Mouse (Mus musculus) midbrain, embryonic 10.5 days (tissue): ENCODE data around the gene Opn5. TPM values are rescaled to one million over a fixed set of nuclear protein-coding genes. Genes with fewer than 3 reads are reported as not detected.

Source experiments
- DNase-seq: peaks from one replicate; pipeline ENCODE4 v3.0.0-alpha.2; 2017; ENCODE audit warnings: low spot score
- H3K27ac ChIP-seq: fragments of 300-500 bp; sonication (generic); replicated peaks from 2 replicates; pipeline ENCODE4 v1.5.1; 2016; ENCODE audit warnings: mild to moderate bottlenecking
- H3K27me3 ChIP-seq: fragments of 300-500 bp; sonication (generic); 2 replicates; pipeline ENCODE4 v1.6.1; 2016; ENCODE audit warnings: low read depth, mild to moderate bottlenecking; ENCODE audit not compliant: poor library complexity, severe bottlenecking
- H3K36me3 ChIP-seq: fragments of 300-500 bp; sonication (generic); 2 replicates; pipeline ENCODE4 v1.6.1; 2016; ENCODE audit warnings: mild to moderate bottlenecking, moderate library complexity
- H3K4me1 ChIP-seq: fragments of 300-500 bp; sonication (generic); 2 replicates; pipeline ENCODE4 v1.6.1; 2016
- H3K4me3 ChIP-seq: fragments of 300-500 bp; sonication (generic); 2 replicates; pipeline ENCODE4 v1.5.1; 2016; ENCODE audit warnings: mild to moderate bottlenecking, moderate library complexity
- H3K9me3 ChIP-seq: fragments of 300-500 bp; sonication (generic); replicated peaks from 2 replicates; pipeline ENCODE4 v1.6.1; 2016; ENCODE audit warnings: mild to moderate bottlenecking
- WGBS: fragments of 180-500 bp; shearing (Covaris S2); methylation state at CpG from one replicate; pipeline ENCODE4 v1.1.7; 2016; 5-methylcytosine and 5-hydroxymethylcytosine counted together
- polyA plus RNA-seq: library from polyadenylated mRNA; unstranded; fragments of >200 nt; fragmentation: Nextera tagmentation; extraction: Ambion mirVana; gene quantifications from 2 replicates; pipeline ENCODE4 v1.2.1, GENCODE M21; 2016

Gene Opn5
- 0.11 TPM in 2 replicates for polyA plus RNA-seq

DNA sequence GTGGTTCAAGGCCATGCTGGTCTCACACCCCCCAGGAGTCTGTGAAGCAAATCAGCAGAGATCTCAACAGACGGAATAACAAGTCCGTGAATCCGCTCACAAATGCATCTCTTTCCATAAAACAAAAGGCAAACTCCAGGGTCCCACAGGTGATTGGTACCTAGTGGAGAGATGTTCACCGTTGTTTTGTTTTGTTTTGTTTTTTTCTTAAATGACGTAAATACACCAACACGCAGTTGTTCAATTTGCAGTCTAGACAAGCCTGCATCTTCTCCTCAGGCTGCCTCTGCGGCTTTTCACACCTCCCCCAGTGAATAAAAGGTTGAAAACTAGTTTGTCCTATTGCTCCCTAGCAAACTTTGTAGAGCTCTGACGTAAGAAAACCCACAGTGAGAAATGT lies at the start of gene Opn5:
Gene Opn5 (minus strand): TSS at position 101 of the 400 bp plus-strand sequence.
- H3K36me3 ChIP-seq: no peaks in the 10 kb centered on the region
- no peak for DNase-seq
- no peak within 1 kb of the TSS for H3K4me3 ChIP-seq
- H3K4me1 ChIP-seq: peaks cover 21% of the 10 kb centered on the region
- no peaks in the 10 kb centered on the region for H3K9me3 ChIP-seq
- H3K27ac ChIP-seq: no peak within 1 kb of the TSS
- 84% methylated on average over 8 of the region's 8 CpGs for WGBS
- no peaks in the 10 kb centered on the region for H3K27me3 ChIP-seq

GRCm38 (mm10) chr17:42658634-42659422 lies 47.6 kb upstream of the Opn5 start:
- Histone ChIP-seq H3K36me3 (no peaks in the 10 kb centered on the region), H3K9me3 (no peaks in the 10 kb centered on the region), H3K4me3 (0 out of 2 replicates have a peak overlapping the region, but pooled peaks have one; percentile 11), H3K27me3 (no peaks in the 10 kb centered on the region), H3K27ac (peak overlapping the region; percentile 42; the same call in 1 of the 2 replicates), H3K4me1 (no peaks in the 10 kb centered on the region)
- peak; percentile 60 for DNase-seq
- 28% methylated on average over 14 of the region's 14 CpGs for WGBS

- no peak for DNase-seq
- no peak overlapping the region for H3K4me3 ChIP-seq
- no peaks in the 10 kb centered on the region for H3K9me3 ChIP-seq
- WGBS: 85% methylated on average over 3 of the region's 3 CpGs
- no peaks in the 10 kb centered on the region for H3K4me1 ChIP-seq
- no peaks in the 10 kb centered on the region for H3K36me3 ChIP-seq
- H3K27ac ChIP-seq: no peak overlapping the region
- no peaks in the 10 kb centered on the region for H3K27me3 ChIP-seq
These were observed 32.2 kb upstream of the Opn5 start for GRCm38 (mm10) chr17:42643416-42643815.

GRCm38 (mm10) chr17:42630206-42630605 lies 19.0 kb upstream of the Opn5 start:
- no peaks in the 10 kb centered on the region for H3K9me3 ChIP-seq
- 91% methylated on average over 2 of the region's 2 CpGs for WGBS
- no peaks in the 10 kb centered on the region for H3K27me3 ChIP-seq
- no peak overlapping the region for H3K4me3 ChIP-seq
- H3K27ac ChIP-seq: no peak overlapping the region
- no peak for DNase-seq
- no peaks in the 10 kb centered on the region for H3K36me3 ChIP-seq
- H3K4me1 ChIP-seq: no peaks in the 10 kb centered on the region

DNA sequence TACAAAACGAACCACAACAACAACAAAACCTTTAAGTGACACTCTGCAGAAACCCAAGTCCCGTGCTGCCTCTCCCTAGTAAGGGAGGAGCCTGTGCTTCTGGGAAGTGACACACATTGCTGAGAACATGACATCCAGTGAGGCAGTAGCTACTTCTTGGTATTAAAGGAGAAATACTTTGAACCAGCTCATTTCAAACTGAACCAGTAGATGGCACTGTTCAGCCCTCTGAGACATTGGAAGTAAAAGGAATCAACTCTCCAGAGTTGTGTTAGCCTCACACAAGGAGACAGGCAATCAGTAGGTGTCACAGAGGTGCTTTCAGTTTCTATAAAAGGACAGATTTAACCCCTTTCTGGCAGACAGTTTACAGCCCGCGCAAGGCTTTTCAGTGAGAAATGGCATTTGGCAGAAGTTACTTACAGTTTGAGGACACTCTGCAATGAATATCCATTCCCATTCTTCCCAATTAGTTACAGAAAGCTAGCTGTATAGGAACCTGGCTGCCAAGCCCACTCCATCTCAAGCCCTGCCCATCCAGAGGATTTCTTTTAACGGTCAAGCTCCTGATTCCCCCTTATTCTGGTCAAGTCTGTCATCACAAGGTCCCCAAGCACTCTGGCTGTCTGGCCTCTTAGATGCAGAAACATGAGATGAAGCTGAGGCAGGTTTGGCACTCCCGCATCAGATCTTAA lies 2.0 kb upstream of the Opn5 start:
- Histone ChIP-seq H3K4me1 (peaks cover 12% of the 10 kb centered on the region), H3K4me3 (no peak overlapping the region), H3K27me3 (no peaks in the 10 kb centered on the region), H3K36me3 (no peaks in the 10 kb centered on the region), H3K27ac (no peak overlapping the region), H3K9me3 (no peaks in the 10 kb centered on the region)
- 44% methylated on average over 6 of the region's 6 CpGs for WGBS
- peak; percentile 28 for DNase-seq

- peak overlapping the region; percentile 24; the same call in 1 of the 2 replicates for H3K27ac ChIP-seq
- no peaks in the 10 kb centered on the region for H3K36me3 ChIP-seq
- H3K4me3 ChIP-seq: no peak overlapping the region
- peaks cover 21% of the 10 kb centered on the region for H3K4me1 ChIP-seq
- WGBS: 37% methylated on average over 3 of the region's 3 CpGs
- no peaks in the 10 kb centered on the region for H3K9me3 ChIP-seq
- no peak for DNase-seq
- no peaks in the 10 kb centered on the region for H3K27me3 ChIP-seq
These were observed 2.9 kb downstream of the Opn5 start for GRCm38 (mm10) chr17:42608270-42608669.

- 32% methylated on average over 15 of the region's 15 CpGs for WGBS
- H3K36me3 ChIP-seq: no peaks in the 10 kb centered on the region
- no peaks in the 10 kb centered on the region for H3K27me3 ChIP-seq
- DNase-seq: peak; percentile 82
- no peak overlapping the region for H3K4me3 ChIP-seq
- no peak overlapping the region for H3K27ac ChIP-seq
- no peaks in the 10 kb centered on the region for H3K9me3 ChIP-seq
- H3K4me1 ChIP-seq: peaks cover 8% of the 10 kb centered on the region
These were observed 8.1 kb downstream of the Opn5 start for GRCm38 (mm10) chr17:42602829-42603784.

DNA sequence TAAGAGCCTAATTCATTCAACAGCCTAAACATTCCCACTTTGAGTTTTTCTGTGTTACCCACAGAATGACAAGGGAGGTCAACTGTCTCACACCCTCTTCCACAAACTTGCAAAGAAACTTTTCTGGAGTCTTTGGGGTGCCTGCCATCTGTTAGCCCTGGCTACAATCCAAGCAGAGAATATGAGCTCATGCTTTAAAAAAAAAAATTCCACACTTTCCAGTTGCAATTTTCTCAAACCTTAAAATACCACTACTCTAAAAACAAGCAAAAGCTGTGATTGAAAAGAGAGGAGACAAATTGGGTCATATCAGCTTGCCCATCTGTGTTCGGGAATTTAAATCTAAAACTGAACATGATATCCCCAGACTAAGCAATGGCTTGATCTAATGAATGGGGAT lies 24.7 kb downstream of the Opn5 start:
- no peak overlapping the region for H3K27ac ChIP-seq
- no peak for DNase-seq
- H3K27me3 ChIP-seq: no peaks in the 10 kb centered on the region
- H3K9me3 ChIP-seq: no peaks in the 10 kb centered on the region
- 90% methylated on average over 1 of the region's 1 CpGs for WGBS
- no peak overlapping the region for H3K4me3 ChIP-seq
- H3K4me1 ChIP-seq: no peaks in the 10 kb centered on the region
- no peaks in the 10 kb centered on the region for H3K36me3 ChIP-seq

- Histone ChIP-seq H3K4me1 (no peaks in the 10 kb centered on the region), H3K4me3 (no peak overlapping the region), H3K27ac (no peak overlapping the region), H3K27me3 (no peaks in the 10 kb centered on the region), H3K9me3 (no peaks in the 10 kb centered on the region), H3K36me3 (no peaks in the 10 kb centered on the region)
- DNase-seq: no peak
- 85% methylated on average over 2 of the region's 2 CpGs for WGBS
These were observed 28.2 kb downstream of the Opn5 start for GRCm38 (mm10) chr17:42583029-42583331.

- no peak for DNase-seq
- Histone ChIP-seq H3K9me3 (no peaks in the 10 kb centered on the region), H3K36me3 (no peaks in the 10 kb centered on the region), H3K27me3 (no peaks in the 10 kb centered on the region), H3K27ac (no peak overlapping the region), H3K4me3 (no peak overlapping the region), H3K4me1 (no peaks in the 10 kb centered on the region)
- WGBS: 59% methylated on average over 1 of the region's 1 CpGs
These were observed 28.7 kb downstream of the Opn5 start for GRCm38 (mm10) chr17:42582281-42583028.

DNA sequence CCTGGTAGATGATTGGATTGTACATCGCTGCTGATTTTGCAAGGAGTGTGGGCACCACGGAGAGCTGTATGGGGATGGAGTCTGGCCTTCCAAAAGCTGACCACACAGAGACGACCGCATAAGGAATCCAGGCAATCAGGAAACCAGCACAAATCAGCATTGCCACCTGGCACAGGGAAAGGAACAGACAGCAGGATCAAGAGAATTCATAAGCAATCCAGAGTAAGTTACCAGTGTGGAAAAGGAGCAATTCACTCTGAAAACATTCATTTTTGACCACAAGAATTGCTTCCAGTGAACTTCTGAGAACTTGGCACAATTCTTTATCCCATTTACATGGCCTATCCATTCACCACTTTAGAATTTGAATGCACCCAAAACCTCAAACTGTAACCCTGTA lies 30.6 kb downstream of the Opn5 start:
- Histone ChIP-seq H3K4me3 (no peak overlapping the region), H3K9me3 (no peaks in the 10 kb centered on the region), H3K27me3 (no peaks in the 10 kb centered on the region), H3K4me1 (no peaks in the 10 kb centered on the region), H3K27ac (no peak overlapping the region), H3K36me3 (no peaks in the 10 kb centered on the region)
- no peak for DNase-seq
- WGBS: 83% methylated on average over 4 of the region's 4 CpGs

DNA sequence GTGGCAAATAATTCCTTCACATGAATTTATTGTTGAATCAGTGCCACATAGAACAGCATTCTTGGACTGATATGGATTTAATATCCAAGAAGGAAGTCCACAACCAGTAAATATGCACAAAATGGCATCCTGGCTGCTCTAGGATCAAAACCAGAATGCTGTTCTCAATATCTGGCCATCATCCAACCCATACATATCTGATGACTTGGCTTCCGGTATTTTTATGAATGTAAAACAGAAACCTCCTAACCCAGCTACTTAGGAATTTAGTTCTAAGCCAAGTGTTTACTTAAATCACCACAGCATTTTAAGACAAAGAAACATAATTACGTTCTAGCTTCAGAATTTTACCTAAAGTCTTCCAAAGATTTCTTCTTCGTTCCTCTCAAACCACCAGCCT lies 31.0 kb downstream of the Opn5 start:
- Histone ChIP-seq H3K27me3 (no peaks in the 10 kb centered on the region), H3K36me3 (no peaks in the 10 kb centered on the region), H3K27ac (no peak overlapping the region)

More for the DNA sequence above, 31.0 kb downstream of the Opn5 start:
- WGBS: 91% methylated on average over 3 of the region's 3 CpGs
- no peaks in the 10 kb centered on the region for H3K4me1 ChIP-seq
- no peak overlapping the region for H3K4me3 ChIP-seq
- H3K9me3 ChIP-seq: no peaks in the 10 kb centered on the region
- no peak for DNase-seq
